Mouse (Mus musculus) leukemia stem cell, adult 10-12 weeks (primary cell): ENCODE measurements around the gene Il17rb. TPM values are rescaled to one million over a fixed set of nuclear protein-coding genes. Genes with fewer than 3 reads are reported as not detected.

Experiments used
- polyA plus RNA-seq: library from polyadenylated mRNA; stranded (reverse); fragments of >175 nt; gene quantifications from 2 replicates; pipeline ENCODE4 v1.2.3, GENCODE M21; 2012; ENCODE audit warnings: low replicate concordance

The Il17rb gene
- polyA plus RNA-seq: 0.56 TPM in 1 of 2 replicates, not detected in the other

DNA sequence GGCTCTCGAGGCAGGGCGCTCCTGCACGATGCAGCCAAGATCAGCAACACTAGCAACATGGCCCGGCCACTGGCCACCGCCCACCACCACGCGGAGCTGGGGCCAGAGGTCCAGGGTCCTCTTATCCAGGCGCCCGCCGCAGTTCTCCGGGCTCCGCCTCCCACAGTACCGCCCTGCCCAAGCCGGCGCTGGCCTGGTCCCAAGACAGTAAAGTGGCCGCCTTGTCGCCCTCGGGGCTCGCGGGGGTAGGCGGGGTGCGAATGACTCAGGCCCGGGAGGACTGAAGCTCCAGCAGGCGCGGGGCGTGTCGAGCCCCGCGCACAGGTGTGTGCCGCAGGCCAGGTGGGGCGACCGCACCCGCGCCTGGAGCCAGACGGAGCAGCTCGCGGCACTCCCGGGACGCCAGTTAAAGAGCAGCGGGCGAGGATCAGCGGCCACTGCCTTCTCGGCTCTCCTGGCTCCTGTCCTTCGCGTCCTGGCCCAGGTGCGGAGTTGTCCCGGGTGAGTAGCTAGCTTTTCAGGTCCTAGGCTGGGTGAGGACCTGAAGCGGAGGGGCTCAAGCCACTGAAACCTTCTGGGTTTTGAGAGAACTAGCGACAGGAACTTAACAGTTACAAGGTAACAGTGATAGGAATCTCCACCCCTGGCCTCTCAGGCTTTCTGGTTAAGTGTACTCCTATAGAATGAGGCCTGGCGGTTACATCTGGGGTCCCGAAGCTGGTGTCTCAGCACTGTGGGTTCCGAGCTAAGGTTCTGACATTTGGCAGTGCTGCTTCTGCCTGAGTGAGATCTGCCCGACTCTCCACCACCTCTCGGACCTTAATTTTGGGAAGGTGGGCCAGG lies at the start of gene Il17rb, which contains the start of gene Chdh:
Gene Il17rb, minus strand, starts transcription at position 164 of the 843 bp plus-strand sequence.
Gene Chdh, plus strand, starts transcription at position 291 of the 843 bp plus-strand sequence.

GRCm38 (mm10) chr14:29978254-29979204 lies 30.2 kb downstream of the Il17rb start, which contains the start of gene Actr8:
Gene Actr8, plus strand, starts transcription at chr14:29978337.

GRCm38 (mm10) chr14:29968075-29968821 lies 40.4 kb downstream of the Il17rb start, which contains the start of gene Selenok:
Gene Selenok, plus strand, starts transcription at chr14:29968308.

Other genes with a start within 250 kb of the Il17rb start
- 5.3 and 6.3 TPM in 2 replicates for gene Selenok, start 40.6 kb downstream of the Il17rb start, polyA plus RNA-seq
- gene Actr8, start 30.6 kb downstream of the Il17rb start, polyA plus RNA-seq: 14.4 and 45.4 TPM in 2 replicates
- gene Chdh, start 127 bp upstream of the Il17rb start, polyA plus RNA-seq: 0.24 and 0.26 TPM in 2 replicates